Mouse (Mus musculus): ENCODE data around the gene Glra2.
"Not testable (repeated sequence)": the region's sequence is repeated elsewhere in the genome, so short reads cannot be mapped to it uniquely, and the experiment has no call there.

Glra2 gene

GRCm38 (mm10) chrX:165326939-165327698 is at the start of gene Glra2:
Glra2 (minus strand) TSS chrX:165327393.
- no peak for DNase-seq (ENCODE audit: low spot score)

- DNase-seq (ENCODE audit: low spot score), result no peak
These were observed 35.6 kb upstream of the Glra2 start for GRCm38 (mm10) chrX:165362798-165363197.

- DNase-seq (ENCODE audit: low spot score), result no peak
These were observed 17.4 kb upstream of the Glra2 start for GRCm38 (mm10) chrX:165344611-165345010.

GRCm38 (mm10) chrX:165327699-165328333 is 623 bp upstream of the Glra2 start:
- DNase-seq (ENCODE audit: low spot score), result no peak

- DNase-seq (ENCODE audit: low spot score), result no peak
These were observed 133.6 kb downstream of the Glra2 start for GRCm38 (mm10) chrX:165193550-165193949.

- DNase-seq (ENCODE audit: low spot score), result no peak
These were observed 136.0 kb downstream of the Glra2 start for GRCm38 (mm10) chrX:165191170-165191569.

GRCm38 (mm10) chrX:165182948-165183347 is 144.2 kb downstream of the Glra2 start:
- DNase-seq (ENCODE audit: low spot score), result not testable (repeated sequence)

- no peak for DNase-seq (ENCODE audit: low spot score)
These were observed 170.6 kb downstream of the Glra2 start for GRCm38 (mm10) chrX:165156549-165156948.

GRCm38 (mm10) chrX:165104171-165104570 is 223.0 kb downstream of the Glra2 start:
- DNase-seq (ENCODE audit: low spot score), result no peak

Measured in T-cell, adult 2 months (primary cell).